Mouse (Mus musculus): ENCODE results near the gene Oxa1l. TPM values are rescaled to one million over a fixed set of nuclear protein-coding genes. Genes with fewer than 3 reads are reported as not detected.

Gene Oxa1l
- total RNA-seq, 2 experiments from 2014 or later, result 49.2 to 55.1 TPM

- DNase-seq (ENCODE audit: low spot score in 2 of 2), result no peak
Measured at GRCm38 (mm10) chr14:54409057-54409645, 48.5 kb downstream of the Oxa1l start.

GRCm38 (mm10) chr14:54409980-54410810, 49.6 kb downstream of the Oxa1l start:
- DNase-seq (ENCODE audit: low spot score in 2 of 2), result no peak

GRCm38 (mm10) chr14:54412000-54412576, 51.5 kb downstream of the Oxa1l start:
- no peak for DNase-seq (ENCODE audit: low spot score in 2 of 2)

GRCm38 (mm10) chr14:54412629-54413170, 52.1 kb downstream of the Oxa1l start:
- peak; percentile 50 to 66 for DNase-seq (ENCODE audit: low spot score in 2 of 2)

- no peak for DNase-seq (ENCODE audit: low spot score in 2 of 2)
Measured at GRCm38 (mm10) chr14:54413877-54414700, 53.5 kb downstream of the Oxa1l start.

GRCm38 (mm10) chr14:54415241-54416020, 54.8 kb downstream of the Oxa1l start:
- DNase-seq (ENCODE audit: low spot score in 2 of 2), result no peak

- no peak for DNase-seq (ENCODE audit: low spot score in 2 of 2)
Measured at GRCm38 (mm10) chr14:54416229-54416775, 55.7 kb downstream of the Oxa1l start.

- DNase-seq (ENCODE audit: low spot score in 2 of 2), result no peak
Measured at GRCm38 (mm10) chr14:54416830-54417229, 56.2 kb downstream of the Oxa1l start.

GRCm38 (mm10) chr14:54417623-54418081, 57.0 kb downstream of the Oxa1l start, which contains the start of gene Slc7a7:
Slc7a7 (minus strand) TSS chr14:54417780.
- DNase-seq (ENCODE audit: low spot score in 2 of 2), result no peak

Other genes with a start within 250 kb of the Oxa1l start
- gene Dad1, start 106.7 kb upstream of the Oxa1l start, total RNA-seq (2021), result 100 to 1,000 TPM; 115 to 120 TPM
- 10 to 100 TPM; 42.8 to 46.2 TPM for gene Abhd4, start 106.6 kb upstream of the Oxa1l start, total RNA-seq (2021)
- gene Olfr49, start 75.9 kb upstream of the Oxa1l start, total RNA-seq (2021), result not detected
- gene Slc7a7, start 56.9 kb downstream of the Oxa1l start, total RNA-seq (2021), result 1 to 10 TPM; 2.3 to 4.0 TPM
- gene Mrpl52, start 66.1 kb downstream of the Oxa1l start, total RNA-seq (2021), result 10 to 100 TPM; 89.2 to 93.8 TPM
- 10 to 100 TPM; 12.0 to 12.6 TPM for gene Mmp14, start 70.8 kb downstream of the Oxa1l start, total RNA-seq (2021)
- 10 to 100 TPM; 21.1 to 22.2 TPM for gene Lrp10, start 103.3 kb downstream of the Oxa1l start, total RNA-seq (2021)
- gene Rem2, start 115.3 kb downstream of the Oxa1l start, total RNA-seq (2021), result 1 to 10 TPM; 4.2 to 7.5 TPM
- gene Prmt5, start 156.7 kb downstream of the Oxa1l start, total RNA-seq (2021), result 10 to 100 TPM; 48.8 to 49.7 TPM
- gene Haus4, start 193.8 kb downstream of the Oxa1l start, total RNA-seq (2021), result 1 to 10 TPM; 1.5 to 2.0 TPM
- gene Ajuba, start 216.7 kb downstream of the Oxa1l start, total RNA-seq (2021), result 1 to 10 TPM; 1.7 to 1.9 TPM
- 1 to 10 TPM; 8.3 to 9.3 TPM for gene 4931414P19Rik, start 245.2 kb downstream of the Oxa1l start, total RNA-seq (2021)

Measured in left cerebral cortex, adult 18-20 months (tissue).